Mouse (Mus musculus): ENCODE data around the gene Ostc. TPM values are rescaled to one million over a fixed set of nuclear protein-coding genes. Genes with fewer than 3 reads are reported as not detected.

Gene Ostc
- polyA plus RNA-seq (2012; rRNA removed) = 42.6 and 43.2 TPM in 2 replicates

- Histone ChIP-seq H3K36me3 (ENCODE audit: control insufficient read depth, insufficient read depth, low read length) (peaks cover 5% of the 10 kb centered on the region), H3K4me3 (ENCODE audit: low read depth, low read length) (peak within 1 kb of the TSS; percentile 87), H3K27me3 (ENCODE audit: control insufficient read depth, insufficient read depth, low read length) (no peaks in the 10 kb centered on the region), H3K4me1 (ENCODE audit: control insufficient read depth, insufficient read depth, insufficient read length, low read length) (no peaks in the 10 kb centered on the region), H3K27ac (ENCODE audit: insufficient read depth, low read depth, low read length) (peak within 1 kb of the TSS; percentile 86)
- TF ChIP-seq POLR2A (IDR thresholded peaks at IDR 0.05; ENCODE audit: low read depth, low read length) (peak; percentile 86), CTCF (IDR thresholded peaks at IDR 0.05; ENCODE audit: extremely low read depth, insufficient read length, insufficient replicate concordance, low read depth, low read length) (no peak)
- under 1% methylated on average over 45 of the region's 45 CpGs for WGBS
These were observed at the start of gene Ostc for GRCm38 (mm10) chr3:130708967-130709924. TSS of gene Ostc (minus strand) at chr3:130709444.

GRCm38 (mm10) chr3:130758157-130758841 lies 49.1 kb upstream of the Ostc start:
- Histone ChIP-seq H3K27me3 (ENCODE audit: control insufficient read depth, insufficient read depth, low read length) (no peaks in the 10 kb centered on the region), H3K4me1 (ENCODE audit: control insufficient read depth, insufficient read depth, insufficient read length, low read length) (no peaks in the 10 kb centered on the region), H3K27ac (ENCODE audit: insufficient read depth, low read depth, low read length) (no peak overlapping the region), H3K36me3 (ENCODE audit: control insufficient read depth, insufficient read depth, low read length) (no peaks in the 10 kb centered on the region), H3K4me3 (ENCODE audit: low read depth, low read length) (no peak overlapping the region)
- TF ChIP-seq CTCF (IDR thresholded peaks at IDR 0.05; ENCODE audit: extremely low read depth, insufficient read length, insufficient replicate concordance, low read depth, low read length) (no peak), POLR2A (IDR thresholded peaks at IDR 0.05; ENCODE audit: low read depth, low read length) (no peak)
- WGBS = 91% methylated on average over 15 of the region's 15 CpGs

GRCm38 (mm10) chr3:130757117-130757852 lies 48.0 kb upstream of the Ostc start:
- WGBS = 72% methylated on average over 8 of the region's 8 CpGs
- TF ChIP-seq POLR2A (IDR thresholded peaks at IDR 0.05; ENCODE audit: low read depth, low read length) = no peak
- no peak for TF ChIP-seq CTCF (IDR thresholded peaks at IDR 0.05; ENCODE audit: extremely low read depth, insufficient read length, insufficient replicate concordance, low read depth, low read length)
- no peak overlapping the region for H3K4me3 ChIP-seq (ENCODE audit: low read depth, low read length)

GRCm38 (mm10) chr3:130749206-130749605 lies 40.0 kb upstream of the Ostc start:
- TF ChIP-seq CTCF (IDR thresholded peaks at IDR 0.05; ENCODE audit: extremely low read depth, insufficient read length, insufficient replicate concordance, low read depth, low read length) (no peak), POLR2A (IDR thresholded peaks at IDR 0.05; ENCODE audit: low read depth, low read length) (no peak)

More at GRCm38 (mm10) chr3:130757117-130757852, 48.0 kb upstream of the Ostc start:
- Histone ChIP-seq H3K27ac (ENCODE audit: insufficient read depth, low read depth, low read length) (no peak overlapping the region), H3K36me3 (ENCODE audit: control insufficient read depth, insufficient read depth, low read length) (no peaks in the 10 kb centered on the region), H3K4me1 (ENCODE audit: control insufficient read depth, insufficient read depth, insufficient read length, low read length) (no peaks in the 10 kb centered on the region), H3K27me3 (ENCODE audit: control insufficient read depth, insufficient read depth, low read length) (no peaks in the 10 kb centered on the region)

GRCm38 (mm10) chr3:130746673-130747619 lies 37.7 kb upstream of the Ostc start:
- H3K27me3 ChIP-seq (ENCODE audit: control insufficient read depth, insufficient read depth, low read length) = peaks cover 6% of the 10 kb centered on the region; the same call in 1 of the 2 replicates
- no peaks in the 10 kb centered on the region for H3K4me1 ChIP-seq (ENCODE audit: control insufficient read depth, insufficient read depth, insufficient read length, low read length)
- no peak overlapping the region for H3K4me3 ChIP-seq (ENCODE audit: low read depth, low read length)
- 71% methylated on average over 10 of the region's 10 CpGs for WGBS
- TF ChIP-seq CTCF (IDR thresholded peaks at IDR 0.05; ENCODE audit: extremely low read depth, insufficient read length, insufficient replicate concordance, low read depth, low read length) (no peak), POLR2A (IDR thresholded peaks at IDR 0.05; ENCODE audit: low read depth, low read length) (no peak)
- no peaks in the 10 kb centered on the region for H3K36me3 ChIP-seq (ENCODE audit: control insufficient read depth, insufficient read depth, low read length)
- no peak overlapping the region for H3K27ac ChIP-seq (ENCODE audit: insufficient read depth, low read depth, low read length)

More at GRCm38 (mm10) chr3:130749206-130749605, 40.0 kb upstream of the Ostc start:
- H3K27me3 ChIP-seq (ENCODE audit: control insufficient read depth, insufficient read depth, low read length) = peaks cover 6% of the 10 kb centered on the region; the same call in 1 of the 2 replicates
- no peak overlapping the region for H3K4me3 ChIP-seq (ENCODE audit: low read depth, low read length)
- no peaks in the 10 kb centered on the region for H3K4me1 ChIP-seq (ENCODE audit: control insufficient read depth, insufficient read depth, insufficient read length, low read length)
- H3K27ac ChIP-seq (ENCODE audit: insufficient read depth, low read depth, low read length) = no peak overlapping the region
- 76% methylated on average over 3 of the region's 3 CpGs for WGBS
- no peaks in the 10 kb centered on the region for H3K36me3 ChIP-seq (ENCODE audit: control insufficient read depth, insufficient read depth, low read length)

All from small intestine, adult 2 months (tissue).